Mouse (Mus musculus) MEL (cell line): Measurements from ENCODE around the gene Olfr692.
"Not testable (repeated sequence)": the region's sequence is repeated elsewhere in the genome, so short reads cannot be mapped to it uniquely, and the experiment has no call there.

Experiments
- CTCF ChIP-seq, 3 experiments: IDR thresholded peaks in 2 of 3; conservative IDR thresholded peaks in 1 of 3; 2 replicates each; pipeline ENCODE4 v1.5.1; 2011 to 2012; ENCODE audit warnings: low read length in 3 of 3, low read depth in 2 of 3, mild to moderate bottlenecking in 2 of 3, improper control_type of control experiment in 1 of 3, inconsistent platforms in 1 of 3, mixed read lengths in 1 of 3, moderate library complexity in 1 of 3; ENCODE audit not compliant: control insufficient read depth in 1 of 3, insufficient read depth in 1 of 3, poor library complexity in 1 of 3, severe bottlenecking in 1 of 3
- EP300 ChIP-seq, 2 experiments: IDR thresholded peaks; 2 replicates each; pipeline ENCODE4 v1.6.1; 2011; ENCODE audit warnings: improper control_type of control experiment in 2 of 2, low read length in 2 of 2, low read depth in 1 of 2, mild to moderate bottlenecking in 1 of 2
- JUND ChIP-seq: IDR thresholded peaks from 2 replicates; pipeline ENCODE4 v1.6.1; 2011; ENCODE audit warnings: low read depth, mild to moderate bottlenecking, improper control_type of control experiment, low read length
- MAX ChIP-seq: IDR thresholded peaks from 2 replicates; pipeline ENCODE4 v1.6.1; 2011; ENCODE audit warnings: low read length, improper control_type of control experiment
- MEF2A ChIP-seq: IDR thresholded peaks from 2 replicates; pipeline ENCODE4 v1.6.1; 2014; ENCODE audit warnings: low read depth, mild to moderate bottlenecking, inconsistent platforms, low read length, improper control_type of control experiment; ENCODE audit not compliant: poor library complexity, insufficient replicate concordance, severe bottlenecking; ENCODE audit errors: extremely low read depth
- POLR2A ChIP-seq, 2 experiments: IDR thresholded peaks; 2 replicates each; pipeline ENCODE4 v1.6.1; 2011 to 2012; ENCODE audit warnings: low read length in 2 of 2, mild to moderate bottlenecking in 2 of 2, control low read depth in 1 of 2, improper control_type of control experiment in 1 of 2, low read depth in 1 of 2, moderate library complexity in 1 of 2; ENCODE audit not compliant: control insufficient read depth in 1 of 2, insufficient read depth in 1 of 2, poor library complexity in 1 of 2
- RCOR1 ChIP-seq: IDR thresholded peaks from 2 replicates; pipeline ENCODE4 v1.6.1; 2012; ENCODE audit warnings: low read depth, mild to moderate bottlenecking, inconsistent platforms, low read length, improper control_type of control experiment
- SIN3A ChIP-seq: IDR thresholded peaks from 2 replicates; pipeline ENCODE4 v1.6.1; 2012; ENCODE audit warnings: low read length, improper control_type of control experiment, inconsistent platforms
- TAL1 ChIP-seq: IDR thresholded peaks from 2 replicates; pipeline ENCODE4 v1.6.1; 2012; ENCODE audit warnings: mild to moderate bottlenecking, inconsistent platforms, low read length, moderate library complexity, mixed read lengths
- UBTF ChIP-seq: IDR thresholded peaks from 2 replicates; pipeline ENCODE4 v1.6.1; 2012; ENCODE audit warnings: low read depth, mild to moderate bottlenecking, inconsistent platforms, low read length, improper control_type of control experiment, moderate library complexity, borderline replicate concordance; ENCODE audit not compliant: insufficient read depth
- USF2 ChIP-seq, 2 experiments: IDR thresholded peaks; 2 replicates each; pipeline ENCODE4 v1.6.1; 2011 to 2012; ENCODE audit warnings: improper control_type of control experiment in 2 of 2, low read length in 2 of 2, borderline replicate concordance in 1 of 2, inconsistent platforms in 1 of 2, low read depth in 1 of 2, mild to moderate bottlenecking in 1 of 2; ENCODE audit not compliant: insufficient read depth in 1 of 2
- ZMIZ1 ChIP-seq: IDR thresholded peaks from 2 replicates; pipeline ENCODE4 v1.6.1; 2012; ENCODE audit warnings: low read depth, mild to moderate bottlenecking, inconsistent platforms, low read length, improper control_type of control experiment, moderate library complexity

DNA sequence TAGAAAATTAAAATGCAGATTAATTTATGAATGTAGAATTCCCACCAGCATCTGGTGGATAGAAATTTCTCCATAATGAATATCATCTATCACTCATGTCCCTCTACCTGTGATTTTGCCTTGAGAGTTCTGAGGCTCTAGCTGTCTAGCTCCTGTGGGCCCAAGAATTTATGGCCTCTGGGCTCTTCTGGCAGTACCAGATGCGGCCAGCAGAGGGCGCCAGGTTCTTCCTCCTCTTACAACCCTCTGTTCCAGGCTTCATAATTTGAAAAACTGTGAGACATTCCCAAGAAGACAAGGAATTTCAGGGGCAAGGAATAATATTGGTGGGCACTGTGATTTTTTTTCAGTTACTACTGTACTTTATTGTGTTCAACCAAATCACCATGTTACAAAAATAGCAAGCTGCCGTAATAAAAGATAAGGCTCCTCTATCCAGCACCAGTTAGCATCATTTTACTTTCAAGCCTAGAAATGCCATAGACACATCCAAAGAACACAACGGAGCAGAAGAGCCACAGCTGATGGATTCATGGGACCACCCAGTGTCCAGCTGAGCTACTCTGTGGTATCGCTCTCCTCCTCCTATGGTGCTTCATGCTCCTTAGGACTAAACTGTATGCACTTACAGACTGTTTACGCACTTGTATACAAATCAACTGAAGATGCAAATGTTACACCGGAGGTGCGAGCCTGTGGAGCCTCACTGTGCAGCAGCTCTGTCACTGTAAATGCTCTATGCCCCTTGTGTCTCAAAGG is 44.0 kb downstream of the Olfr692 start:
- not testable (repeated sequence) for TF ChIP-seq ZMIZ1; POLR2A (IDR thresholded peaks at IDR 0.05; ENCODE audit: control insufficient read depth in 1 of 2, insufficient read depth in 1 of 2, low read depth in 1 of 2, low read length in 2 of 2, poor library complexity in 1 of 2); TAL1; USF2 (IDR thresholded peaks at IDR 0.05; ENCODE audit: borderline replicate concordance in 1 of 2, insufficient read depth in 1 of 2, low read depth in 1 of 2, low read length in 2 of 2); MAX; UBTF; JUND; MEF2A; RCOR1; SIN3A; EP300 (IDR thresholded peaks at IDR 0.05; ENCODE audit: low read depth in 1 of 2, low read length in 2 of 2)
- peak; percentile 85 to 93 (median 86) for TF ChIP-seq CTCF (IDR thresholded peaks at IDR 0.05 in 2 of 3, conservative IDR thresholded peaks at IDR 0.05 in 1 of 3; ENCODE audit: control insufficient read depth in 1 of 3, insufficient read depth in 1 of 3, low read depth in 2 of 3, low read length in 3 of 3, poor library complexity in 1 of 3, severe bottlenecking in 1 of 3)
